Mouse (Mus musculus) ovary, postnatal 36 days (tissue): ENCODE measurements around the gene Olfr1191-ps1.
"Not testable (repeated sequence)": the region's sequence is repeated elsewhere in the genome, so short reads cannot be mapped to it uniquely, and the experiment has no call there.

Experiments used
- DNase-seq: peaks from one replicate; pipeline ENCODE4 v3.0.0; 2022; ENCODE audit warnings: low spot score, mixed read lengths

The Olfr1191-ps1 gene

DNA sequence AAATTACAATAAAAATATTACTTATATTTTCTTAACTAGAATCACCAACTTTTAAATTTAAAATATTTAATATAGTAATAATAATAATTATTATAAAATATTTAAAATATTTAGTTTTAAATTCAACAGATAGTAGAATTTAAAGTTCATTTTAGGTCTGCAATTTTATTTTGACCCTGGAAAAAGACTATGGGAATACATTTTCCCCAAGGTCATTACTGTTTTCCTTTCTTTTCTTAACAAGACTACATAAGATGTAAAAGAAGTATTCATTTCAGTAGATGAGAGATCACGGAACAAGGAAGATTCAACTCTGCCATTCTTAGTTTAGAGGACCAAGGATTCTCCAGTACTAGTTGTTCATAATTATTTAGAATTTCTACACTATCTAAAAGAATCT lies at the start of gene Olfr1191-ps1:
Gene Olfr1191-ps1 (plus strand): TSS at position 301 of the 400 bp plus-strand sequence.
- not testable (repeated sequence) for DNase-seq

DNA sequence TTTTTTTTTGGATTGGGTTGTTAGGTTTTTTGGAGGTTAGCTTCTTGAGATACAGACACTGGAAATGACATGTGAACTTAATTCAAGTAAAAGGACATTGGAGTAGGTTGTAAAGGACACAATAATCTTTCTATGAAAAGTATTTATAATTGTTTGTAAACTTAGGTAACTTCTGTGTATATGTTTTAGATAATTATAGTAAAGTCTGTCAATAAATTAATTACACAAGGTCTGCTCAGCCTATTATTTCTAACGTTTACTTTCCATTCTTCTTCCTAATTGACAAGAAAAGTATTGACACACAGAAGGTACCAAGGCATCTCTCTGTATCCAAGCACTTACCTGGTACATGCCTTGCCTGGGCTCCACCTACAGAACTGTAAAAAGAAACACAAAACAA lies 7.9 kb downstream of the Olfr1191-ps1 start, which contains the start of gene Olfr1192-ps1:
Gene Olfr1192-ps1 (plus strand): TSS at position 301 of the 400 bp plus-strand sequence.
- no peak for DNase-seq

GRCm38 (mm10) chr2:88675328-88675727 lies 35.0 kb downstream of the Olfr1191-ps1 start, which contains the start of gene Olfr1193:
Gene Olfr1193 (plus strand): TSS chr2:88675628.
- not testable (repeated sequence) for DNase-seq

DNA sequence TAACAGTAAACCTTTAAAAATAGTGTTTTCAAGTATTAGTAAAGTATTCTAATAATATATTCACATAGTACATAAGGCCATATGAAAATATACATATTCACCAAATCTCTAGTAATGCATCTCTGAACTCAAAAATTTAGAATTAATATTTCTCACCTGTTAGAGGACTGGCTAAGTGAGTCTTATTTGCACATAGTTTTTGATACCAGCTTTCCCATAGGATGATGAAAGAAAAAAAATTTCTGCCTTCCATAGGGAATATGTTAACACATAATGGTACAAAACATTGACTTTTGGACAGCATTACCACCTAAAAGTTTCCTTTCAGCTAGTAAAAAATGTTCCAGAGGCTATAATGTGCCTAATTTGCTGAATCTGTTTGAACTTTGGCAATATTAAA lies 48.7 kb downstream of the Olfr1191-ps1 start, which contains the start of gene Olfr1195:
Gene Olfr1195 (minus strand): TSS at position 101 of the 400 bp plus-strand sequence.
- no peak for DNase-seq
